7 mouse cellular contexts compared by ENCODE assay signal in genomic region chr9:124422900-124423551, GRCm38 (mm10). TPM values are rescaled to one million over a fixed set of nuclear protein-coding genes. Genes with fewer than 3 reads are reported as not detected.
A peak's percentile ranks its signal among the peaks of the same experiment; 100 is the strongest.
DNase-seq lines count a peak whose midpoint lies in the region; ATAC-seq lines count a peak whose summit lies in the region.

No protein-coding gene starts in this region.

- intact Hi-C loops in gastrocnemius, postnatal 14 days (cut with DNase I; ENCODE audit: low total_unique reads), result no loop called here
- intact Hi-C loops in left cerebral cortex, postnatal 14 days (cut with DNase I), result loop anchor here (5.0 kb wide), 1 partner anchor 49 kb away; no protein-coding TSS in a partner anchor

- no peaks in the 10 kb centered on the region for H3K4me1 ChIP-seq in intestine, embryonic 14.5 days (replicated peaks; ENCODE audit: control insufficient read depth, insufficient read depth, low read length)

- H3K9me3 ChIP-seq in intestine, embryonic 14.5 days (ENCODE audit: control insufficient read depth, low read length), result 0 out of 2 replicates have a peak, but pooled peaks cover 2% of the 10 kb centered on the region

- H3K27ac ChIP-seq in intestine, embryonic 14.5 days (ENCODE audit: low read depth), result peak overlapping the region; percentile 98

- H3K36me3 ChIP-seq in intestine, embryonic 14.5 days (ENCODE audit: control insufficient read depth, insufficient read depth, low read length), result no peaks in the 10 kb centered on the region

- H3K4me2 ChIP-seq in intestine, embryonic 14.5 days (ENCODE audit: low read length), result peak overlapping the region; percentile 58

- WGBS in intestine, embryonic 14.5 days, result under 1% methylated on average over 59 of the region's 59 CpGs

- H3K27me3 ChIP-seq in intestine, embryonic 14.5 days (replicated peaks; ENCODE audit: control insufficient read depth, insufficient read depth, low read length), result no peaks in the 10 kb centered on the region

- peak overlapping the region; percentile 72 for H3K9ac ChIP-seq in intestine, embryonic 14.5 days (ENCODE audit: low read length)

- H3K4me3 ChIP-seq in intestine, embryonic 14.5 days (ENCODE audit: low read depth, low read length), result peak overlapping the region; percentile 55

- peak; percentile 75 for ATAC-seq in intestine, embryonic 14.5 days (replicated peaks; ENCODE audit: low FRiP score, low TSS enrichment, low read depth)

- peak; percentile 97 to 98 for DNase-seq in adrenal gland, adult (ENCODE audit: inconsistent age in 2 of 2, low spot score in 1 of 2)
- DNase-seq in embryo, embryonic 10.5 days (ENCODE audit: low spot score), result peak; percentile 97
- peak; percentile 97 for DNase-seq in gastrocnemius, postnatal 14 days
- DNase-seq in intestine, embryonic 14.5 days (ENCODE audit: low spot score), result peak; percentile 98
- peak; percentile 90 to 98 for DNase-seq in left cerebral cortex, postnatal 14 days (ENCODE audit: low spot score in 2 of 2)
- peak; percentile 95 for DNase-seq in mesoderm, embryonic 11.5 days (ENCODE audit: low read depth, low spot score)
- DNase-seq in right cerebral cortex, postnatal 36 days (ENCODE audit: low spot score in 2 of 2), result peak; percentile 93

RNA-seq across cellular contexts. Expression of gene Ppp2r3d, which starts 53.7 kb away (rescaled TPM):
- 10 to 100 TPM; 47.1 to 62.1 TPM for total RNA-seq in gastrocnemius, postnatal 14 days (2021)
- 138 and 148 TPM in 2 replicates for polyA plus RNA-seq in intestine, embryonic 14.5 days (2014; fragmentation: Nextera tagmentation; extraction: Ambion mirVana)
- total RNA-seq in left cerebral cortex, postnatal 14 days (2021), result 10 to 100 TPM; 84.9 to 97.5 TPM

Comparison
In these comparisons a context has a peak if more than half of its experiments do, and no peak if none do; other contexts are left out.
1. Peak in every context shown above with its lines: DNase-seq, ATAC-seq, H3K4me3 ChIP-seq and H3K27ac ChIP-seq.